Mouse (Mus musculus) heart, postnatal 25 days (tissue): ENCODE data around the gene Ralgps2. TPM values are rescaled to one million over a fixed set of nuclear protein-coding genes. Genes with fewer than 3 reads are reported as not detected.
A peak's percentile ranks its signal among the peaks of the same experiment; 100 is the strongest.

Source experiments
- DNase-seq: peaks from one replicate; pipeline ENCODE4 v3.0.0; 2022; ENCODE audit warnings: low spot score
- intact Hi-C: fragments of 180-260 bp; cut with DNase I; formaldehyde crosslinking; loops from one replicate; pipeline ENCODE4 v1.15.1; 2025
- total RNA-seq, 2 experiments: library from RNA; stranded (reverse); gene quantifications; 2 replicates each; pipeline ENCODE4 v1.2.3; 2021

The Ralgps2 gene
- total RNA-seq, 2 experiments from 2014 or later: 8.6 to 10.4 TPM

DNA sequence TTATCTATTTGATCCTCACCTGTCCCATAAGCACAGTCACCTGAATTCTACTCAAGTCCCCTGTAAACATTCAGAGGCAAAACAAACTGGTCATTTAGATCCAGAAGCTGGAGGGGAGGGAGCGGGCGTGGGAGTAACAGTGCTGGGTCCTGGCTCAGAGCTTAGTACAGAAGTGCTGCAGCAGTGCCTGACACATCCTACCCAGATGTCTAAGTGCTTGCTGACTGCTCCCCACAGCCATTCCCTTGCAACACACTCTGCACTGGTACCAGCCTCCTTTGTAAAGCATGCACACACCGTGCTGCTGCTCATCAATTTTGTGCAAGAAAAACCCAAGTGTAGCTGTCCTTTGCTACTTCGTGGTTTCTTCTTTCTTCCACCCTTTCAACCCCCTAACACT is 92.3 kb downstream of the Ralgps2 start:
- no peak for DNase-seq
- intact Hi-C loops: no loop called here

DNA sequence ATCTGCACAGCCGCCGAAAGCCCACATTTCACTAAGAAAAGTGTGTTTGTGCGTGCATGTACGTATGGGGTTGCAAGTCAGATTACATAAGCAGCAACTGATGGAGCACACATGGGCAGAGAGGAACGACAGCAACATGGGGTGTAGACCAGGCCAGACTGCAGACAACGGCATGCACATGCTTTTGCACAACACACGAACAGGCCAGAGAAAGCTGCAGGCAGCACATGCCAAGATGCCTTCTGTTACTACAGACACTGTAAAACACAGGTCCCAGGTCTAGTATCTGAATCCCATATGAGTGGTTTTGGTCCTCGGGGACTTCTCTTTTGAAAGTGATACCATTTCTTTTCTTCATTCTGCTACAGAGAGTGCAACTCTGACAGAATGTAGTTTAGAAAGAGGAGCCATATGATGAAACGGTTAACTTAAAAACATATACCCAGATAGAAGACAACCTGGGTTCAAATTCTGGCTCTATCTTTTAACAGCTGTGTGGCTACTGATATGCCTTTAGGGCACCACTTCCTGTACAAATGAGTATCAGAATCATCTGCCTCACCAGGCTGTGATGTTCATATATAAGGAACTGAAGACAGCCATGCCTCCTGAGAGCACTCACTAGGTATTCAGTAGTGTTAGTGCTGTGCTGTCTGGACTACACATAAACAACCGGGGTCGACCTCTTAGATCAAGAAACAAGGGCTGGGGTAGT is 97.6 kb downstream of the Ralgps2 start:
- no peak for DNase-seq
- intact Hi-C loops: no loop called here

DNA sequence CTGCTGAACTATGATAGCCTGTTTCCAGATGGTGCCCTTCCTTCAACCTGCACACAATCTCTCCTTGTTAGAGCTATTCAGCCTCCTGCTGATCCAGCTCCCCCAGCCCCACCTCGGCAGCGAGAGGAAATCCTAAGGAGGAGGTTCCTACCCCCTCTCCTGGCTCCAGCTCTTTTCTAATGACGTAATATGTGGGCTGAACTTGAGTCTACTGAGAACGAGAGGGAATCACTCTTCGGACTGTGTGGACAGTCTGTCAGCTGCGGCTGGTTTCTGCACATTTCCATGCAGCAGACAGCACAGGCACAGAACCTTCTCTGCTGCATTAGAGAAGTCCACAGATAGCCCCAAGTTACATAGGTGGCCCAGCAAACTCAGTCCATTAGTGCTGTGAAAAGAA is 100.7 kb downstream of the Ralgps2 start:
- intact Hi-C loops: no loop called here
- peak; percentile 31 for DNase-seq

DNA sequence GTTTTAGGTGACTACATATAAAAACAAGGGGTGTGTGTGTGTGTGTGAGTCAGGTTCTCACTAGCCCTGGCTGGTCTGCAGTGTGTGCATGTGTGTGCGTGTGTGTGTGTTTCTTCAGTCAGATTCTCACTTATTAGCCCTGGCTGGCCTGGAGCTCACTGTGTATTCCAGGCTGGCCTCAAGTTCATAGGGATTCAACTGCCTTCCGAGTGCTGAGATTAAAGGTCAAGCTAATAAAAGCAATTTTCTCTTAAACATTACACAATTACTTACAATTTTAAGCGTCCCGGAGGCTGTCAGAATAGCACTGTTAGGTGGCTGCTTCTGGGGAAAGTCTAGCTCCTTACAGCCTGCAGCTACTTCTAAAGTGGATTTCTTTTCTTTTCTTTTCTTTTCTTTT is 101.2 kb downstream of the Ralgps2 start, which contains the start of gene Angptl1:
Gene Angptl1 (plus strand): TSS at position 386 of the 400 bp plus-strand sequence.
- intact Hi-C loops: no loop called here
- no peak for DNase-seq

DNA sequence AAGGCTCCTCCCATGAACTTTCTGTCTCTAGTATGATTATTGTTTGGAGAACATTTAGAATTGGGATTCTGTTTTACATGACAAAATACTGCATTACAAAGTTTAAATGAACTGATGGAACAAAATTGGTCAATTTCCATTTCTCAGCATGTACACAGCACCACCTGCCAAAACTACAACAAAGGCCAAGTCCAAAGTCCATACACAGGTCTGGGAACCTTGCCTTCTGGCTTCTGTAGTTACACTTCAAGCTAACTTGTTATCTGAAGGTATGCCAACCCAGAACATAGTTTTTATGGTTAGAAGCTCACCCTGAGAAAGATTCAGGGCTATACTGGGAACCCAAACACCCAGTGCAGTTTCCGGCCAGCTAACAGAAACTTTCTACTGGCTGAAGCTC is 120.2 kb downstream of the Ralgps2 start:
- intact Hi-C loops: no loop called here

DNA sequence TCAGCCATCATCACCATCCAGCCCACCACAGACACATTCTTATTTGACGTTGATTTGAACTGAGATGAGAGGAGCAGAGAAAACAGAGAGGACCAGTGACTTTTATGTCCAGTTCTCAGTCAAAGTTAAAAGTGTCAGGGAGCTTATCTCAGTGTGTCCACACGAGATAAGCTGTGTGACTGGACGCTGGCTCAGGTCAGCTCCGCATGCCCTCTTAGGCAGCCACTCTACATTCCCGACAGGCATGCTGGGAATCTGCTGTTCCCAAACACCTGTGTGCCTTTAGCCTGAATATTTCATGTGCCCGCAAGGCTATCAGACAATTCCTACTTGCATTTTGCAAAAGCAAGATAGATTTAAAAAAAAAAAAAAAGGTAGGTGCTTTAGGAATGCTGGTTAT is 125.9 kb downstream of the Ralgps2 start:
- DNase-seq: no peak
- intact Hi-C loops: no loop called here

More for the DNA sequence above, 120.2 kb downstream of the Ralgps2 start:
- DNase-seq: no peak

DNA sequence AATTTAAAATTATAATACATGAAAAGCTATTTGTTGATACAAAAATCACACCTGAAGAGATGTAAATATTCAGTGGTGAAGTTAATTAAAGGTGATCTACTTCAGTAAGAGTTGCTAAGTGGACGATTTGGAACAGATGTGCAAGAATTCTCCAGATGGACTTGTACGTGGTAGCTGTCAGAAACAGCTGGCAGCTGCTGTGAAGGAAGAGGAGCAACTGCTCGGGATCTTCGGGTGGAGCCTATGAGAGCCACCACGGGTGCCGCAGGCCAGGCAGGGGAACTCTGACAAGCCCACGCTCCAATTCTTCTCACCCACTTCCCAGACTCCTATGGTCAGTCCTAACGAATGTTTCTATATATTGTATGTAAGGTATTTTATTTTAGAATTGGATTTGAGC is 126.7 kb downstream of the Ralgps2 start:
- intact Hi-C loops: no loop called here
- DNase-seq: no peak

DNA sequence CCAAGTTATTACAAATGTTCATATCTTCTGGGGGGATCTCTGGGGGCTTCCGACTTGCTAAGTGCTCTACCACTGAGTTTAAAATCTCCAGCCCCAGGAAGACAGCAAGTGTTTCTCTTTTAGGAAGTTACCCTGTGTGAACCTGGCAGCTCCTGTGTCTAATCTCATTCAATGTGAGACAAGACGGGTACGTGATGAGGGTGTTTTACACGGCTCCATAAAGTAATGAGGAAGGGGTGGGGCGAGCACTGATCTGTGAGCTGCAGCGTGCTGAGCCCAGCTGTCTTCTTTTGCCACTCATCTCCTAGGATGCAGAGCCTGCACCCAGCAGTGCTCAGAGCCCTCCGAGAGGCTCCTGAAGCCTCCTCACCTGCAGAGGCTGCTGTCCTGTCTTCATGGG is 127.5 kb downstream of the Ralgps2 start:
- intact Hi-C loops: no loop called here

DNA sequence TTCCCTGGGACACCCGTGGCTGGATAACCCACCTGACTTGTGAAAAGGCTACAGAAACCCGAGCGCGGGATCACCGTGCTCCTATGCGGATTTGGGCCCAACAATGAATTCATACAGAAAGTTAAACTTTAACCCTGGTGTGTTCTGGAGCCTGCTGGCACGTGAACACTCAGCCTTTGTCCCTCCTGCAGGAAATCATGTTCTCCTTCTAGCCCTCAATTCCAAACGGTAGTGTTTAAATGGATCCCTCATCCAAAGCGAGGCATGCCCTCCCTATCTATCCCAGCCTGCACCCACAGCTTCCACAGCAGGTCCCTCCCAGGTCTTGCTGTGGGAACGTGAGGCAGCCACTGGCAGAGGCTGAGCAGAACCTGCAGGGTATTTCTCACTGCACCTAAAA is 131.1 kb downstream of the Ralgps2 start:
- intact Hi-C loops: no loop called here

More for the DNA sequence above, 127.5 kb downstream of the Ralgps2 start:
- no peak for DNase-seq

DNA sequence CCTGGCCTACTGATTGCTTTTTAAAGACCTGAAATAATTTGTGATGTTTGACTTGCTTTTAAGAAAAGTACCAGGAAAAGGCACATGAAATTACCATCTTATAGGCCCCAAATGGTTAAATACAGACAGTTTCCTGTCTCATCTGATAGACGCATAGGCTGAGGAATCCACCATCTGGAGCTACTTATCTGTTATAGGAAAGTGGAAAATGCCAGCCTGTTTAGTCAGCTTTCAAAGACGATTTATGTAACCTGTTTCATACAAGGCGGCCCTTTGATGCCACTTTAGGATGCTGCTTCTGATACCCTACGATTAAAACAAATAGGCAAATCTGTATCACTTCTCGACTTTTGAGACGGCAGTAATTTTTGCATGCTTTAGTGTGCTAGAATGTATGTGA is 138.2 kb downstream of the Ralgps2 start:
- intact Hi-C loops: no loop called here
- no peak for DNase-seq

More for the DNA sequence above, 131.1 kb downstream of the Ralgps2 start:
- DNase-seq: no peak

DNA sequence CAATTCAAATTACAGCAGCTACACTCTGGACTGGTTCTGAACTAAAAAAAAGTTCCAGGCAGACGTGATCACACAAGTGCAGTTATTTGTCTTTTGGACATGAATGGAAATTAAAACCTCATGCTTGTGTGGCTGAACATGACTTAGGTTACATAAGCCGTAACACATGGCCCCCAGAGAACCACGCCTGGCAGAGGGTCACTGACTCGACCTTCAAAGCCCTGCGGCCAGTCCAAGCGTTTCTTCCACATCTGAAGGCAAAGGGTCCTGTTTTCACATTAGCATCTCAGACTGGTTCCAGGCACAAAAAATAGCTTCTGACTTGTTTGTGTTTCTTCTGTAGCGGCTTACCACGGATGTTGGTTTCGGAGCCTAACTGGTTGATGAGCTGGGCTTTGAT is 143.2 kb downstream of the Ralgps2 start:
- DNase-seq: peak; percentile 18
- intact Hi-C loops: no loop called here

DNA sequence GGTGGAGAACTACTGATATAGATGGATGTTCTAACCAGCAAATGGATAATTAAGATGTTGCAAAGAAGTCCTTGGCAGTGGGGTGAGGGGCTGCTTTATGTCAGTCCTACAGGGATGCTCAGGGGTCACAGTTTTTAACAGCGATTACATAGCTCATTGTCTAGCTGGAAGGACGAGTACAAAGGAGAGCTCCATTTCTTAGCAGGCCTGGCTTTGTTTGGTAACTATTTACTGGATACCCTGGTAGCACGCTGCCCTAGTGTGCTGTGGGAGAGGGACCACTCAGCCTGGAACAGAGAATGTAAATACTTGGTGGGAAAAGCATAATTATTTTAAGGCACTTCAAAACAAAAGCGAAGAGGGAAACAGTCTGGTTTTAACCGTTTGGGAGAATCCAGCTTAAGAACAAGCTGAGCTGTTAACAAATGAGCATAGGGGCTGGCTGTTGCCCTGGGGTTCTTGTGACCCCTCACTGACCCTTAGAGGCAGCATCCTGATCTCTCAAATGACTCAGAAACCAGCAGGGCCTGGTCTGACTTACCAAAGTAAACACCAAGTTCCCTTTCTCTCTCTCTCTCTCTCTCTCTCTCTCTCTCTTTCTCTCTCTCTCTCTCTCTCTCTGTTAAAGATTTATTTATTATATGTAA is 149.5 kb downstream of the Ralgps2 start:
- intact Hi-C loops: no loop called here
- no peak for DNase-seq

DNA sequence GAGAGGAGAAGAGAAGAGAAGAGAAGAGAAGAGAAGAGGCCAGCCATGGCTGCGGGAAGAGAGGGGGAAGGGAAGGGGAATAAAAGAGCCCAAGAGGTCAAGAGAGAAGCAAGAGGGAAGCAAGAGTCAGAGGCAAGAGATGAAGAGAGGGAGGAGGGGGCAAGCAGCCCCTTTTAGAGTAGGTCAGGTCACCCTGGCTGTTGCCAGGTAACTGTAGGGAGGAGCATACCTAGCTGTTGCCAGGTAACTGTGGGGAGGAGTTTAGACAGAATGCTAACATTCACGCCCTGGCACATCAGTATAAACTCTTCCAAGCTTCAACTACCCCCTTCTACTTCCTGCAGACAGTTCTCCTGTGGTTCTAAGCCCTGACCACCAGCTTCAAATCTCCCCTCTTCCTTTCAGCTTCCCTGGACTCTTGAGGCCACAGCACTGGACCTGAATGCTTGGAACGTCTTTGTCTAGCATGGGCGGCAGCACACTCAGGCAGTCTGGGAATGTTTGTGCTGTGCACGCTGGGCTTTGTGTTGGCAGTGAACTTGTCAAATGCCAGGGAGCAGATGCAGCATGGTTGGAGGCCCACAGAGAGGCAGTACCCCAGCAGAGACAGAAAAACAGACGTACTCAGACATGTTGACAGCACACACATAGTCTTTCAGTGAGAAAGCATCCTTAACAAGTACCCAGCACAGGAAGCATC is 152.1 kb downstream of the Ralgps2 start:
- DNase-seq: no peak
- intact Hi-C loops: no loop called here

DNA sequence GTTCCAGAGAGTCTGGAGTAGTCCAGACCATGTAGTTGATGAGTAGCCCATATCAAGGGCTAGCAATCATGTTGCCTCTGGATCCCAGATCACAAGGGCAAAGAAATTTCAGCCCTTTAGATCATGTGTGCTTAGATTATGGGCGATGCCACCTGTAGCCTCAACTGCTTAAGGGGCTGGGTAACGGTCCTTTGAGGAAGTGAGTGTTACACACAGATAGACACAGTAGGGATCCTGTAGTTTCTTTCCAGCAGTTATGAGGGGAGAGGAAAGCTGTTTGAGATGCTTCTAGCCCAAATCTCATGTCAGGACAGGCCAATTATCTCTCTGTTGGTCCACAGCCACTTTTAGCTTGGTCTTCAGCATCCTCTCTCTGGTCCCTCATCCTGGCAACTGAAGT is 153.4 kb downstream of the Ralgps2 start:
- no peak for DNase-seq
- intact Hi-C loops: no loop called here

DNA sequence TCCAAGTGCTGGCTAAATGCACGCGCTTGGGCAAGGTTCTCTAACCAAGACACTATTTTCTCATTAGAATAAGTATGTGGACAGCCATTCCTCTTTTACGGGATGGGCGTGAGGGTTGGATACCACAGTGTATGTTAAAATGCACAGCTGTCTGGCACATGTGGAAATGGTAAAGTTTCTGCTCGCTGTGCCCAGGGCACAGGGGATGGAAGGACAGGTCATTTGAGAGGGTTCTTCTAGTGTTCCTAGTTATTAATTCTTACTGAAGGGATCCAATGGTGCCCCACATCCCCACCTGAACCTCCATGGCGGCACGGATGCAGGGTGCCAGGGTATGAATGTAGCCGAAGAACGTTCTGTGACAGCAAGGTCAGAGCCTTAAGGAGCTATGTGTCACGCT is 154.5 kb downstream of the Ralgps2 start:
- intact Hi-C loops: no loop called here
- DNase-seq: no peak

DNA sequence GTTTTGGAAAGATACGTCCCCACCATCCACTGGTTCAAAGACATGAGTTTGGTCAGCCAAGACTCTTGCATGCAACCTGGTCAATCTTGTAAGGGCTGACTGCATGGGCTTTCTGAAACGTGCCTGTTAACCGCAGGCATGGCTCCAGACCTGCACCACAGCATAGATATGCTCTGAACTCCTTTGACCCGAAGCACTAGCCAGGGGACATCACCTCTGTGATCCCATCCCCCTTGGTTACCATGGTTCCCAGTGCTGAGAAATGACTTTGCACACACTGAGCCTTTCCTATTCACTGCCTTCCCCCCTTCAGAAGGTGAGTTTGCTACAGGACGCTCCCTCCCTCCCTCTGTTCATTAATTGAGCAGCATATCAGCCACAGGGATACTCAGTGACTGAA is 155.3 kb downstream of the Ralgps2 start:
- DNase-seq: no peak
- intact Hi-C loops: no loop called here

DNA sequence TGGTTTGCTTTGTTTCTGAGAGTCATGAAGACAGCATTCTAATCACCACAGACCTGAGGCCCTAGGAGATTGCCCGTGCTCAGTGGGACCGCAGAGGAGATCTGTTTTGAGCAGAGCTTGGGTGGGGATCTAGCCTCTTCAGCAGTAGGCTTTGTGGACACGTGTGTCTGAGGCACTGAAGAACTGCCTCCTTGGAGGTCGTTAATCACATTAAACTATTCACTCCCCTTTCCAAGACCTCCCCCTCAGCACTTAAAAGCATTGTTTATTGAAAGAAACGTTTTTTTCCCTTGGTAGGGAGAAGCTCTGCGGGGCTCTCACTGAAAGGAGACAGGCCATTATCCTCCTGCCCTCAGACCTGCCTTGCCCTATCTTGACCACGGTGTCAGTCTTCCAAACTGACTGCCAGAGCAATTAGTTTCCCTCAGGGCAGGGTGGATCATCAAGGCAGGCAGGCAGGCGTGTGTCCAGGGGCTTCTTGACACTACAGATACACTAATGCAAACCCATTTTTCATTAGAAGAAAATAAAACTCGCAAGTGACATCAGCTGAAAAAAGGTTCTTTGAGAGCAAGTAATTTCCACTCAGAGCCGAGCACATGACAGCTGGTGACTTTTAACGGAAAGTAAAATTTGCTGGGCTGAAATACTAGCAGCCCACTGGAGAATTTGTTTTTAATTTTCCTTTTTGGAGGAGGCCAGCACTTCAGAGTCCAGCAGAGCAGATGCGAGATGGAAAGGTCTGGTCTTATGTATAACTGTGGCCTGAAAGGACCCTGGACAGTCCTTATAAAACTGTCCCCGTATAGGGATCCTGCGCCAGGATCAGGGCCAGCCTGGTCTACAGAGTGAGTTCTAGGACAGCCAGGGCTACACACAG is 157.2 kb downstream of the Ralgps2 start:
- intact Hi-C loops: no loop called here
- DNase-seq: no peak

DNA sequence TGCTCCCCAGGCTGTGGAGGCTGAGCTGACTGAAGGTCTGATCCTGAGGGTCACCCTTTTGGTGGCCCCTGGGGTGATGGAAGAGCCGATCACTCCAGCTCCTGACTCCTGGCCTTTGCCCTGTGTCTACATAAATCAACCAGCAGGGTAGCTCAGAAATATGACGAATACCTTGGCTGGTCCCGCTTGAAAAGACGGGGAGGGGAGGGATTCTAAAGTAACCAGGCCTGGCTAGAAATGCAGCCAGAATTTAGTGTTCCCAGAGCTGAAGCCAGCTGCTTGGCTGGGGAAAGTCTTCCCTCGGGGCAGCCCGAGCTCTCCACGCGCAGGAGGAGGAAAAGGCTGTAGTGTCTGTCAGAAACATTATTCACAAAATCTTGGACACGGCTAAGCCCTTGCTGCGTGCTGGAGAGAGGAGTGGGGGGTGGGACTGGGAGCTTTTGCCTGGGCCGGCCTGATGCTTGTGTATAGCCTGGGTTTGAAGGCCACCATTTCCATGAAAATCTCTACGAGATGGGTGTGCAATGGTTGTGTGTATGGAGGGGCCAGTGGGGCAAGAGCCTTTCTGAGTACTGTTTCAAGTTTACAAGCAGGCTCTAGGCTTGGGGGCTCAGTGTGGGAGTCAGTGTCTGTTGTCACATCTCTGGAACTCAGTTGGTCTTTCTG is 158.2 kb downstream of the Ralgps2 start:
- DNase-seq: peak; percentile 73
- intact Hi-C loops: no loop called here

DNA sequence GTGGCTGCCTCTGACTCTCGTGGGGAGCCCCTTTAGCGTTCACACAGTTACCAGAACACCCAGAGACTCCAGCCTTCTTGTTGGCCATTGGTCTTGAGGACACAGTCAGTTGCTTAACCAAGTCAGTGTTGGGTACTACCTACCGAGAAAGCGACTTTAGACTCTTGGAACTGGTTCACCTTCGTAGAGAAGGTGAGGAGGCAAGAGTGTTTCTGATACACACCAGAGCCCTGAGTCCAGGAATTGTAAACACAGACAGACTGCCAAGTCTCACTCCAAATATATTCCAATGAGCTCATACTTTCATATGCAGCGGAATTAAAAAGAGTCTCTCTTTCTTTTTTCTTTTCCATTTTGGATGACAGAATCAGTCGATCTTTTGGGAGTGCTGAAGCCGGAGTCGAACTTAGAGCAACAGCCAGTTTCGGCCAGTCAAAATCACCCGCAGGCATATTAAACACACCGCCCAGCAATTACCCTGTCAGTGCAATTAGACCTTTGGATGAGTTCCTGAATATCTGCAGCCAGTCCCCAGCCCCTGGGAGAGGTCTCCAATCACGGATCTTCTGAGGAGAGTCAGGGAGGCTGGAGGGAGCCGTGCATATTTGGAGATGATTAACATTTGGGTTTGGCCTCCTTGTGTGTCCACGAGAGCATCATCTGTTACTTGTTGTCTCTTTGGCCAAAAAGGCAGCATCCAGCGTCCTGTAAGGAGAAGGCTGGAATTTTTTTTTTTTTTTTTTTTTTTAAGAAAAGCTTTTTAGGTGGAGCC is 159.0 kb downstream of the Ralgps2 start:
- no peak for DNase-seq
- intact Hi-C loops: no loop called here
